Mouse (Mus musculus): ENCODE measurements at regions not wholly inside any gene's neighbourhood (a gene's known extent, or its start where the extent isn't known, plus 50 kb on each side); places are given as distances from the start of the nearest gene placed in this dataset.

- Histone ChIP-seq H3K4me1 (peaks cover 11% of the 10 kb centered on the region; the same call in 1 of the 2 replicates), H3K36me3 (no peaks in the 10 kb centered on the region), H3K4me3 (no peak overlapping the region), H3K27me3 (replicated peaks) (no peaks in the 10 kb centered on the region), H3K9me3 (no peaks in the 10 kb centered on the region), H3K9ac (no peak overlapping the region), H3K4me2 (replicated peaks) (no peak overlapping the region), H3K27ac (no peak overlapping the region)
- no peak for ATAC-seq (ENCODE audit: low FRiP score, low read depth)
- 47% methylated on average over 8 of the region's 8 CpGs for WGBS
These were observed 205.8 kb downstream of the Bcl2l11 start for GRCm38 (mm10) chr2:128331681-128332080.

- Histone ChIP-seq H3K9ac (no peak overlapping the region), H3K4me3 (no peak overlapping the region), H3K9me3 (no peaks in the 10 kb centered on the region), H3K4me1 (peaks cover 12% of the 10 kb centered on the region; the same call in 1 of the 2 replicates), H3K36me3 (no peaks in the 10 kb centered on the region), H3K27ac (no peak overlapping the region), H3K4me2 (replicated peaks) (no peak overlapping the region), H3K27me3 (replicated peaks) (no peaks in the 10 kb centered on the region)
- 79% methylated on average over 10 of the region's 10 CpGs for WGBS
- ATAC-seq (ENCODE audit: low FRiP score, low read depth): no peak
These were observed 207.7 kb downstream of the Bcl2l11 start for GRCm38 (mm10) chr2:128333401-128334142.

GRCm38 (mm10) chr2:128334143-128334470, 208.3 kb downstream of the Bcl2l11 start:
- H3K4me3 ChIP-seq: no peak overlapping the region
- ATAC-seq (ENCODE audit: low FRiP score, low read depth): no peak
- H3K27me3 ChIP-seq (replicated peaks): no peaks in the 10 kb centered on the region
- H3K9me3 ChIP-seq: no peaks in the 10 kb centered on the region
- no peak overlapping the region for H3K9ac ChIP-seq
- peaks cover 17% of the 10 kb centered on the region; the same call in 1 of the 2 replicates for H3K4me1 ChIP-seq
- H3K27ac ChIP-seq: no peak overlapping the region
- H3K36me3 ChIP-seq: no peaks in the 10 kb centered on the region
- 88% methylated on average over 2 of the region's 2 CpGs for WGBS
- H3K4me2 ChIP-seq (replicated peaks): no peak overlapping the region

GRCm38 (mm10) chr2:128334757-128335500, 209.1 kb downstream of the Bcl2l11 start:
- H3K4me3 ChIP-seq: no peak overlapping the region
- no peak overlapping the region for H3K4me2 ChIP-seq (replicated peaks)

GRCm38 (mm10) chr2:128337192-128337591, 211.4 kb downstream of the Bcl2l11 start:
- Histone ChIP-seq H3K4me3 (no peak overlapping the region), H3K9ac (no peak overlapping the region), H3K27me3 (replicated peaks) (no peaks in the 10 kb centered on the region), H3K27ac (no peak overlapping the region), H3K36me3 (no peaks in the 10 kb centered on the region), H3K4me1 (0 out of 2 replicates have a peak, but pooled peaks cover 13% of the 10 kb centered on the region), H3K4me2 (replicated peaks) (no peak overlapping the region), H3K9me3 (no peaks in the 10 kb centered on the region)
- no peak for ATAC-seq (ENCODE audit: low FRiP score, low read depth)

More at GRCm38 (mm10) chr2:128334757-128335500, 209.1 kb downstream of the Bcl2l11 start:
- no peak overlapping the region for H3K9ac ChIP-seq
- peaks cover 21% of the 10 kb centered on the region; the same call in 1 of the 2 replicates for H3K4me1 ChIP-seq
- ATAC-seq (ENCODE audit: low FRiP score, low read depth): no peak
- no peaks in the 10 kb centered on the region for H3K9me3 ChIP-seq
- WGBS: 67% methylated on average over 7 of the region's 7 CpGs
- no peaks in the 10 kb centered on the region for H3K27me3 ChIP-seq (replicated peaks)
- no peaks in the 10 kb centered on the region for H3K36me3 ChIP-seq
- H3K27ac ChIP-seq: no peak overlapping the region

- ATAC-seq (ENCODE audit: low FRiP score, low read depth): no peak
- H3K4me3 ChIP-seq: no peak overlapping the region
- no peak overlapping the region for H3K4me2 ChIP-seq (replicated peaks)
- H3K9me3 ChIP-seq: no peaks in the 10 kb centered on the region
- no peaks in the 10 kb centered on the region for H3K36me3 ChIP-seq
- 0 out of 2 replicates have a peak, but pooled peaks cover 10% of the 10 kb centered on the region for H3K4me1 ChIP-seq
- H3K27ac ChIP-seq: no peak overlapping the region
- H3K9ac ChIP-seq: no peak overlapping the region
- 93% methylated on average over 5 of the region's 5 CpGs for WGBS
- H3K27me3 ChIP-seq (replicated peaks): no peaks in the 10 kb centered on the region
These were observed 212.0 kb downstream of the Bcl2l11 start for GRCm38 (mm10) chr2:128337791-128338190.

- Histone ChIP-seq H3K27me3 (replicated peaks) (no peaks in the 10 kb centered on the region), H3K4me3 (no peak overlapping the region), H3K27ac (no peak overlapping the region), H3K36me3 (no peaks in the 10 kb centered on the region), H3K9me3 (no peaks in the 10 kb centered on the region), H3K4me2 (replicated peaks) (no peak overlapping the region), H3K9ac (no peak overlapping the region), H3K4me1 (0 out of 2 replicates have a peak, but pooled peaks cover 10% of the 10 kb centered on the region)
- WGBS: 91% methylated on average over 4 of the region's 4 CpGs
- ATAC-seq (ENCODE audit: low FRiP score, low read depth): no peak
These were observed 212.6 kb downstream of the Bcl2l11 start for GRCm38 (mm10) chr2:128338474-128338873.

- H3K27me3 ChIP-seq (replicated peaks): no peaks in the 10 kb centered on the region
- H3K27ac ChIP-seq: no peak overlapping the region
- H3K4me3 ChIP-seq: no peak overlapping the region
- H3K9me3 ChIP-seq: no peaks in the 10 kb centered on the region
- no peak overlapping the region for H3K4me2 ChIP-seq (replicated peaks)
- H3K4me1 ChIP-seq: 0 out of 2 replicates have a peak, but pooled peaks cover 10% of the 10 kb centered on the region
- no peak overlapping the region for H3K9ac ChIP-seq
- 30% methylated on average over 8 of the region's 8 CpGs for WGBS
- H3K36me3 ChIP-seq: no peaks in the 10 kb centered on the region
- no peak for ATAC-seq (ENCODE audit: low FRiP score, low read depth)
These were observed 213.3 kb downstream of the Bcl2l11 start for GRCm38 (mm10) chr2:128339061-128339642.

- Histone ChIP-seq H3K36me3 (no peaks in the 10 kb centered on the region), H3K4me1 (0 out of 2 replicates have a peak, but pooled peaks cover 10% of the 10 kb centered on the region), H3K27ac (no peak overlapping the region)
These were observed 214.0 kb downstream of the Bcl2l11 start for GRCm38 (mm10) chr2:128339643-128340487.

GRCm38 (mm10) chr2:128340631-128341240, 214.9 kb downstream of the Bcl2l11 start:
- Histone ChIP-seq H3K4me1 (0 out of 2 replicates have a peak, but pooled peaks cover 10% of the 10 kb centered on the region), H3K27ac (no peak overlapping the region), H3K9ac (no peak overlapping the region), H3K4me2 (replicated peaks) (no peak overlapping the region), H3K4me3 (no peak overlapping the region), H3K27me3 (replicated peaks) (no peaks in the 10 kb centered on the region), H3K36me3 (no peaks in the 10 kb centered on the region), H3K9me3 (no peaks in the 10 kb centered on the region)
- WGBS: 93% methylated on average over 5 of the region's 5 CpGs
- ATAC-seq (ENCODE audit: low FRiP score, low read depth): no peak

More at GRCm38 (mm10) chr2:128339643-128340487, 214.0 kb downstream of the Bcl2l11 start:
- Histone ChIP-seq H3K9me3 (no peaks in the 10 kb centered on the region), H3K9ac (no peak overlapping the region), H3K4me3 (no peak overlapping the region), H3K4me2 (replicated peaks) (peak overlapping the region; percentile 25; the same call in 1 of the 2 replicates), H3K27me3 (replicated peaks) (no peaks in the 10 kb centered on the region)
- WGBS: 54% methylated on average over 19 of the region's 19 CpGs
- no peak for ATAC-seq (ENCODE audit: low FRiP score, low read depth)

- Histone ChIP-seq H3K9ac (no peak overlapping the region), H3K27me3 (replicated peaks) (no peaks in the 10 kb centered on the region), H3K4me1 (0 out of 2 replicates have a peak, but pooled peaks cover 10% of the 10 kb centered on the region), H3K36me3 (no peaks in the 10 kb centered on the region), H3K9me3 (no peaks in the 10 kb centered on the region), H3K27ac (no peak overlapping the region), H3K4me2 (replicated peaks) (no peak overlapping the region), H3K4me3 (no peak overlapping the region)
- no peak for ATAC-seq (ENCODE audit: low FRiP score, low read depth)
- WGBS: 81% methylated on average over 9 of the region's 9 CpGs
These were observed 216.4 kb downstream of the Bcl2l11 start for GRCm38 (mm10) chr2:128342212-128342611.
